Mouse (Mus musculus) layer of hippocampus, adult 11-12 months (tissue): Measurements from ENCODE around the gene Zfp874a.
A peak's percentile ranks its signal among the peaks of the same experiment; 100 is the strongest.
"Not testable (repeated sequence)": the region's sequence is repeated elsewhere in the genome, so short reads cannot be mapped to it uniquely, and the experiment has no call there.

ENCODE experiments used
- DNase-seq: peaks from one replicate; pipeline ENCODE4 v3.0.0; 2022; ENCODE audit warnings: low spot score

Zfp874a gene

DNA sequence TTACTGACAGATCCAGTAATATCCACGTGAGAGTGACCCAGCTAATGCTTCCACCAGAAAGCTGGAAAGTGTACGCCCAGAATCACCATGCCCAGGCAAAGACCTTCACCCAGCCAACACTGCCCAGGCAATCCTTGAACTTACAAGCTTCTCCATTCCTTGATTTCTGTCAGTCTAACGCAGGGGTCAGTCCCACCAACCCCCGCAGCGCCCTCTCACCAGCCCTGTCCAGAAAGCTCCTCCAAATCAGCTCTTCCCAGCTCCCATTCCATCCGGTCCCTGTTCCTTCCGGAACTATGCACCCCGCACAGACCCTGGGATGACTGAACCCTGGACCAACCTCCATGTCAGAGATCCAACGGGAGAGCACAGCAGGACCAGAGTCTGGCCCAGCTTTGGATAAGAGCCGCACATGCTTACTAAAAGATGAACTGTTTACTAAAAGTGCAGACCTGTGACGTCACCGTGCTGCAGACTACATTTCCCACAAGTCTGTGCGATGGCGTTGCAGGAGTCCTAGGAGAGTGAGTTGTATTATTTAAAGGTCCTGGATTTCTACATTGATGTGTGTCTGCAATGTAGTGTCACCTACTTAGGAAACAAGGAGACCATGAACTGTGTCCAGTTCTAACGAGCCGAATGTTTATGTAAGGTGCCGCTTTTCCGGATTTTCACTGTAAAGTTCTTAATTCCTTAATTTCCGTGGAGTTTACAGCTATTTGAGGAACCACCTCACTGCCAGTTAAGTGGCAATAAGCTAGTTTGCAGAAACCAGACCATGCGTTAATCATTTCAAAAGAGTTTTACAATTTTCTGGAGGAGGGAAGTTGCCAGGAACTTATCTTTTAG, at the start of gene Zfp874a:
Zfp874a (minus strand) TSS at position 453 of the 849 bp plus-strand sequence.
- peak; percentile 95 for DNase-seq

DNA sequence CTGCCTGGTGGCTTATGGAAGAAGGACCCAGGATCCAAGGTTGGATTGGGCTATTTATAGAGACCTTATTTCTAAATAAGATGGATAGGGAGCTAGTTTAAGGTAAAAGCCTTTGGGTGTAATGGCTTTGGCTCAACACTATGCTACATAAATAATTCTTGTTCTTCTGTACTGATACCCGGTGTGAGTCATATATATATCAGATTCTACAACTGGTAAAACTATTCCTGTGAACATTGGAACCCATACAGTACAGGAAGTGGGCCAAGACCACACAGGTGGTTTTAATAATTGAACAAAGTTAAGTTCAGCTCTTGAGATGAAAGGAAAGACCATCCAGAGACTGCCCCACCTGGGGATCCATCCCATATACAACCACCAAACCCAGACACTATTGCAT, 49.5 kb upstream of the Zfp874a start:
- no peak for DNase-seq

DNA sequence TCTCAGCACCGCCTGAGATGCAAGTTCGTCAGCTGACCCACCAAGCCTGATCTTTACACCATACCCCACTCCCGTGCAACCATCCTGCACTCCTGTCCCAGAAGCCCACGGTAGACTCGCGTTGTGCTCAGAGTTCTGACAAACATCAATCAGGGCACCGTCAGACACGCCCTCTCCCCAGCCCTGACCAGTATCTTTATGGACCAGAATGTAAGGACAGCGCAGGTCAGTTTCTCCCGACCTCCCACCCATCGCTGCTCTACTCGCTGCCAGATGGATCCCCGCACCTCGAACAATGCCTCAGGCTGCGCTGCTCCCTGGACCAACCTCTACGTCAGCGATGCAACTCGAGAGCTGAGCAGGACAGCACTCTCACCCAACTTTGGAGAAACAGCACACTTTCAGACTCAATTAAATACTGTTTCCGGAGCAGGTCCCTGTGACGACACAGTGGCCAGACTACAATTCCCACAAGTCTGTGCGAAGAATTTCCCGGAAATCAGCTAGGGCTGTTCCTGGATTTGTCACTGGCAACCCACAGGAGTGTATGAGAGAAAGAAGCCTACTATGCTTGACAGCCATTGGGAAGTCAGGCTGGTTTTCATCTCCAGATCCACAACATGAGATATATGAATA, 48.8 kb upstream of the Zfp874a start, which contains the start of gene Zfp58:
Zfp58 (minus strand) TSS at position 472 of the 636 bp plus-strand sequence.
- DNase-seq, result peak; percentile 90

DNA sequence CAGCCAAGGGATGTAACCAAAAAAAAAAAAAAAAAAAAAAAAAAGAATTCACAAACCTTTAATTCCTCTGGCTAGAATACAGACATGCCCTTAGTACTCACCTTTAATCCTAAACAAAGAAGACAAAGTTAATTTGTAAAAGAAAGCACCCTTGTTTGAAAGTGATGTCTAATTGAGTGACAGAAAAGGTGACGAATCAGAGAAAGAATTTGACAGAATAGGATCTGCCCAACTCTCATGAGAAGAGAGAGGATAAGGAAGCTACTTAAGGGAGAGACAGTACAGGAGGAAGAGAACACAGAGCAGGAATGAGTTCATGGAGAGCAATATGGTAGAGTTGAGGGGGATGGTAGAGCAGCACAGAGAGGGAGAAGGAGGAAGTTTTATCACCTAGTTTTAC, 44.2 kb upstream of the Zfp874a start:
- no peak for DNase-seq

DNA sequence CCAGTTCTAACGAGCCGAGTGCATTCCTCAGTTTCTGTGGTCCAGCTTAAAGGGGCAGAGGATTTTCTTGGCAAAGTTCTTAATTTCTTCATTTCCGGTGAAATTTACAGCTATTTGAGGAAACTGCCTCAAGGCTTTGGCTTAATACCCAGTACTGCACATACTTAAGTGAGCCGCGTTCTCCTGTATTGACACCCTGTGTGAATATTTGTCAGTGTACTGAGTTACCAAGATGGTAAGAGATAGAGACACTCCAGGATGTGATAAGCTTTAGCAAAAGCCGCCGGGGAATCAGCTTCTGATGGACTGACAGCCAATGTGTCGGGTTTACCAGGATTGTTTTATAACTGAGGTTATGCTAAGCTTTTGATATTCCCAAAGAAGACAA, 33.0 kb upstream of the Zfp874a start:
- peak; percentile 6 for DNase-seq

DNA sequence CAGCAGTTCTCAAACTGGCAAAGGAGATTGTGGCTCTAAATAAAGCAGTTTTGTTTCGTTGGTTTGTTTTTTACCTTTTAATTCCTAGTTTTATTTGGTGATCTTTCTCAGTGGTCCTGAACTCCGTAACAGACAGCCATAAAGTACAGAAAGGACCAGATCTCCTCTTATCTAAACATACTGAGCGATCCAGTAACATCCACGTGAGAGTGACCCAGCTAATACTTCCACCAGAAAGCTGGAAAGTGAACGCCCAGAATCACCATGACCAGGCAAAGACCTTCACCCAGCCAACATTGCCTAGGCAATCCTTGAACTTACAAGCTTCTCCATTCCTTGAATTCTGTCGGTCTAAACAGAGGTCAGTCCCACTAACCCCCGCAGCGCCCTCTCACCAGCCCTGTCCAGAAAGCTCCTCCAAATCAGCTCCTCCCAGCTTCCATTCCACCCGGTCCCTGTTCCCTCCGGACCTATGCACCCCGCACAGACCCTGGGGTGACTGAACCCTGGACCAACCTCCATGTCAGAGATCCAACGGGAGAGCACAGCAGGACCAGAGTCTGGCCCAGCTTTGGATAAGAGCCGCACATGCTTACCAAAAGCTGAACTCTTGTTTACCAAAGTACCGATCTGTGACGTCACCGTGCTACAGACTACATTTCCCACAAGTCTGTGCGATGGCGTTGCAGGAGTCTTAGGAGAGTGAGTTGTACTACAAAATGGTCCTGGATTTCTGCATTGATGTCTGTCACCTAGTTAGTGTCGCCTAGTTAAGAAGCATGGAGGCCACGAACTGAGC, 32.4 kb upstream of the Zfp874a start, which contains the start of gene Zfp874b:
Zfp874b (minus strand) TSS at position 634 of the 799 bp plus-strand sequence.
- DNase-seq, result peak; percentile 92

DNA sequence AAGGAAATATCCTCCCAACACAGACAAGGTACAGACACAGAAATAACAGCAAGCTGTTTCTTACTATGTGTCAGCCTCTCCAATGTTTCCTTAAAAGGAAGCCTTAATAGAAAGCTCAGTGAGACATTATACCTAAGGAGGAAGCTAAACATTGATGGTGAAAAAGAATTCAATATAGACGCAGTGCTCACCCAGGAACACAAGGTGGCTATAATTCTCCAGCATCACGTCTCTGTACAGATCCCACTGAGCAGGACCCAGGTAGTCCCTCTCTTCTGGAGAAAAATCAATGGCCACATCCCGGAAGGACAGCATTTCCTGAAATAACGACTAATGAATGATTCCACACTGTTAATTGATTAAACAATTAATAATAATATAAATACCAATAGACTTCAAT, 30.1 kb upstream of the Zfp874a start:
- DNase-seq, result no peak

DNA sequence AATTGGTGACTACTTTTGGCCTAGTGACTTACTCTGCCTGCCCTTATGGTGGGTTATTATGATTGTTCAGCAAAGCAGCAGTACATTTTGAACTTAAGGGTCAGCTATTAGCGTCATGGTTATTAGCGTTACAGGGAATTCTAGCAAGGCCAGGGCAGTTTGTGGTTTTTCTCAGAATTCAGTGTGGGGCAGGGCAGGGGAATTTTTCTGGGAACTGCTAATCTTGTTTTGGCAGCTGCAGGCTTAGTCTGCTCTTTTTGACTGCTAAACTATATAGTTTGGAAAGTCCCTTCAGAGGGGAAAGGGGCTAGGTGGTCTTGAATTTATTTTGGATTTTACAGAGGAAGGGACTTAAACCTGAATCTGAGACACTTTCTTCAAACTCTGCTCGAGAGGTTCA, 17.9 kb upstream of the Zfp874a start:
- no peak for DNase-seq

DNA sequence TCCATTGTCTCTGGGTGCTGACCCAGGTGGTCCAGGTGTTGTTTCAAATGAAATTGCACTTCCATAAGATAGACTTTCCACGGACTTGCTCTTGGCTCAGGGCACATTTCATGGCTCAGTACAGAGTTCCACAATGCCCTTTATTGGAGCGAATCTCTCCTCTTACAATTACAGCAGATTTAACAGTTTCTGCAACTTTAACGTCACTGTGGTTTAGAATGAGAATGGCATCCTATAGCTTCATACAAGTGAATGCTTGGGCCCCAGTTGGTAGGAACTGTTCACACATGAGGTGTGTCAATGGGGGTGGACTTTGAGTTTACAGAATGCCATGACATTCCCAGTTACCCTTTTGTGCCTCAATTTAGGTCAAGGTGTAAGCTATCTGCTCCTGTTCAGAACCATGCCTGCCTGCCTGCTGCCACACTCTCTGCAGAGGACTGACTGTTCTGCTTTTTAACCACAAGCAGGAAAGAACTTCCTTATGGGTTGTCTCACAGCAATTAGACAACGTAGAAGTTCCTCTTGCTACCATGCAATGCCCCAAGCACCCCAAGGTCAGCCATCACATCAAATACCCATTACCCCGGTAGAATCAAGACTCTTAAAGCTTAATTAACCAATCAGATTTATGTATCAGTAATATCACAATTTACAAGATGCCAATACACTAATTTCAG, 12.2 kb upstream of the Zfp874a start:
- DNase-seq, result not testable (repeated sequence)

DNA sequence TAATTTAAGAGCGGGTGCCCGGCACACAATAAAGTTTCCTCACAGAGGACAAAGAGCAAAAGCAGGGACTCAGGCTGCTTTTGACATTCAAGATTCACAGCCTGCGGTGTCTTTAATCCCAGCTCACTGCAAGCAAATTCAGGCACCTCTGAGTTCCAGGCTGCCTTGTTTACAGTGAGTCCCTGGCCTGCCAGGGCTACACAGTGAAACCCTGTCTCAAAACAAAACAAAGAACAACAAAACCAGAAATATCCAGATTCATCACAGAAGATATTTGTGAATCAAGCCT, 541 bp upstream of the Zfp874a start:
- DNase-seq, result no peak

DNA sequence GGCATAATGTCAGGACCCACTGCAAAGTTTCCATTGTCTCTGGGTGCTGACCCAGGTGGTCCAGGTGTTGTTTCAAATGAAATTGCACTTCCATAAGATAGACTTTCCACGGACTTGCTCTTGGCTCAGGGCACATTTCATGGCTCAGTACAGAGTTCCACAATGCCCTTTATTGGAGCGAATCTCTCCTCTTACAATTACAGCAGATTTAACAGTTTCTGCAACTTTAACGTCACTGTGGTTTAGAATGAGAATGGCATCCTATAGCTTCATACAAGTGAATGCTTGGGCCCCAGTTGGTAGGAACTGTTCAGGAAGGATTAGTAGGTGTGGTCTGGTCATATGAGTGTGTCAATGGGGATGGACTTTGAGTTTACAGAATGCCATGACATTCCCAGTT, 14.3 kb downstream of the Zfp874a start:
- not testable (repeated sequence) for DNase-seq

DNA sequence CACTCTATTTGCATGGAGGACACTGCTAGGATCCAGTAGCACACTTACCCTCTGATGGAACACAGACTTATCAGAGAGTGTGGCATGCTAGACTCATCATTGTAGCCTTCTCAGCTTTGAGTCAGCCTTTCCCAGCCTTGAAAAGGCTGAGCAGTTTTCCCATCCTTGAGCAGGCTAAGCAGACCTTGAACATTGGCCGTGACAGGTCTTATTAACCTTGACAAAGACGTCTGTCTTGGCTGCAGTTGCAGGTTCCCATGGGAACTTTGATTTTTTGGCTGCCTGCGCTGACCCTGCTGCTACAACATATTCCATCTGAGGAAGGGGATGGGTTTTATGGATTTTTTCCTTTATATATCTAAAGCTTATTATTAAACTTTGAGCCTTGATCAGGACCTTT, 23.3 kb downstream of the Zfp874a start:
- no peak for DNase-seq

DNA sequence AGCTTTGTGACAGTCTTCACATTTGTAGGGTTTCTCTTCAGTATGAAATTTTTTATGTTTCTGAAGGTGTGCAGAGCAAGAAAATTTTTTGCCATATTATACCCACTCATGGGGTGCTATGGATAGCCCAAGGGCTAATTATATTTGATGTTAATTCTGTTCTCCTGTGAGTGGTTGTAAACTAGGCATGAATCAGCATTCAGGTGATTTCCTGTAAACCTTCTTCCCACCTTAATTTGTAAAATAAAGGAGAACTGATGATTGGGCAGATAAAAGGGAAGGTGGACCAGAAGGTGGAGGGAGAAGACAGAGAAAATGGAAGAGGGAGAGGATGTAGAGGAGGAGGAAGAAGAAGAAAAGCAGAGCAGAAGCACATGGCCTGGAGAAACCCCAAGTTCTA, 25.7 kb downstream of the Zfp874a start:
- DNase-seq, result not testable (repeated sequence)

DNA sequence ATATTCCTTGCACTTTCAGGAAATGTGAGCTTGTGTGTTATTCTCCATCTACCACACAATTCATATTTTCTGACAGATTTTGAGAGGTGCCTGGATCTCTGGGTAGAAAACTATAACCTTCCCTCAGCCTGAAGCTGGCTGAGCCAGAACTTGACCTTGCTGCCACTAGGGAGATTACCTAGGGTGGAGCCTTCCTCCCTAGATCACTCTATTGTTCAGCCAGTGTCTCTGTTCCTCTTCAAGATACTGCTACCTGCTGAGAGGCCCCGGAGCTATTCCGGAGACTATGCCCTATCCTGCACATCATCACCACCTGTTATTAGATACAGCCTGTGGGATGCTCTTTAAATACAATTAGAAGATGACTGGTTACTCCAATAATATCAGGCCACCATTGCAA, 28.9 kb downstream of the Zfp874a start:
- not testable (repeated sequence) for DNase-seq

DNA sequence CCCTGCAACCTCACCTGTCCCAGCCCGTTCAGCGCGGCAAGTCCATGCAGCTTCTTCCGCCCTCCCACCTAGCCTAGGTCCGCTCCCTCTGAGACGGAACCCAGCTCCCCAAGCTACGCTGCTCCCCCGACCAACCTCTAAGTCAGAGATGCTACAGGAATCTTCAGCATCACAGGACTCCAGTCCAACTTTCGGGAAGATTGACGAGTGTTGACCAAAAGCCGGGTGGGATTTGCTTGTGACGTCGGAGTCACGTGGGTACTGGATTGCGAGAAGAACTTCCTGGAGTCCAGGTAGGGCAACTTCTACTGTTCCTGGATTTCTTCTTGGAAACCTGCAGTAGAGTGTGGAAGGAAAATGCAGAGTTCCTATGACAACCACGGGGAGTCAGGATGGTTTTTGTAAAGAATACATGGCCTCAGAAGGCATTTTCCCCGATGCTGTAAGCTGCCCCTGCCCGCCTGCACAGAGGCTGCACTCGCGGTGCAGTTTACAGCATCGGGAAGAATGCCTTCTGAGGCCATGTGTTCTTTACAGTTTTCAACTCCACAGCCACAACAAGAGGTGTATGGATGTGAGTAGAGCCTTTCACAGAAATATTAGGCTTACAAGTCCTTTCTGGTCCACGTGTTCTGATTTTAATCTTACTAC, 30.1 kb downstream of the Zfp874a start, which contains the start of gene Zfp459:
Zfp459 (minus strand) TSS at position 212 of the 651 bp plus-strand sequence.
- peak; percentile 23 for DNase-seq

DNA sequence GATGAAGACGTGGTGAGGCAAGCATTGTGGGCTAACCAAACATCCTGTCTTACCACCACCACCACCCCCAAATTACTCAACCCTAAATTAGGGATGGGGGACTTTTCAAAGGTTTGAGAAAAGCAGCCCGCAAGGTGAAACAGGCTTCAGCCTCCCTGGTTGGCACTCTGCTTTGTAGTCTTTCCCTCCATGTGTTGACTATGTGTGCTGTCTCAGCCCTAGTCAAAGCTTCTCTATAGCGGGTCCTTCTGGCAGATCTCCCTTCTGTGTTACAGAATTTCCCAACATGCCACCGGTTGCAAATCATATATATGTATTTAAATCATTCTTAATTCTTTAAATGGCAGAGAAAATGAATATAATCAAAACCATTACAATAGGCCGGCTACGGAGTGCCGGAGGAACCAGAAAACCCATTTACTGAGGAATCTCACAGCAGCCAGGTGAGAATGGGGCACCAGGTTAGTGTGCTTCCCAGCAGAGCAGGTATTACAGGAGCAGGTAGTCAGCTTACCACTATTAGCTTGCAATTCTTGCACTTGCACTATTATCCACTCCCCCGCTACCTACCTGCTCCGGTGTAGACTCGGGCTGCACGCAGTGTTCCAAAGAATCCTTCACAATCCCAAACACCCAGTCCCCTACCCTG, 30.7 kb downstream of the Zfp874a start:
- no peak for DNase-seq

DNA sequence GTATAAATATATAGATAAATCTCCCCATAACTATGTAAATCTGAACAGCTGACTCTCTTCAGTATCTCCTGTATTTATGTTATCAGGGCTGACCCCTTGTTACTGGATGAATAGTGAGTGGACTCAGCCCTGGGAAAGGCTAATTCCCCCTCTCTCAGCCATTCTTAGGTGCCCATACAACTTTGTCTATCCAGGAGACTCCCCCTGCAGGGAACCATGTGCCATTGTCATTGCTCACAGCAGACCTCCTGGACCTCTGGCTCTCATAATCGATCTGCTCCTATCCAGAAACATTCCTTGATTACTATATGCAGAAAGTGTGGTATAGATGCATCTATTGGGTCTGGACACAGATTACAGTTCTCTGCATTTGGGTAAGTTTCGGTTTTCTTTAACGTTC, 34.6 kb downstream of the Zfp874a start:
- no peak for DNase-seq

DNA sequence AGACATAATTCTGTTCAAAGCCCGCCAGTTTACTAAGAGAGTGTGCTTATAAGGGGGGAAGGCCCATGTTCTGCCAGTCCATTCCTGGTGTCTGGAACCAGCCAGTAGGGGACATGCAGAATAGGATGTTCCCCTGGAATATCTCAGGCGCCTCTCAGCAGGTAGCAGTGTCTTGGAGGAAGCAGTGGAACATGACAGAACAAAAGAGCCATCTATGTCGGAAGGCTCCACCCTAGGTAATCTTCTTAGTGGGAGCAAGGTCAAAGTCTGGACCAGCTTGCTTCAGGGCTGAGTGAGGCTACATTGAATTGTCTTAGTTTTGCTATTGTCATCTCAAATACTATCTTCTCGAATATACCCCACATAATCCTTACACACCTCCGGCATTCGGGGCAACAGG, 35.7 kb downstream of the Zfp874a start:
- no peak for DNase-seq

DNA sequence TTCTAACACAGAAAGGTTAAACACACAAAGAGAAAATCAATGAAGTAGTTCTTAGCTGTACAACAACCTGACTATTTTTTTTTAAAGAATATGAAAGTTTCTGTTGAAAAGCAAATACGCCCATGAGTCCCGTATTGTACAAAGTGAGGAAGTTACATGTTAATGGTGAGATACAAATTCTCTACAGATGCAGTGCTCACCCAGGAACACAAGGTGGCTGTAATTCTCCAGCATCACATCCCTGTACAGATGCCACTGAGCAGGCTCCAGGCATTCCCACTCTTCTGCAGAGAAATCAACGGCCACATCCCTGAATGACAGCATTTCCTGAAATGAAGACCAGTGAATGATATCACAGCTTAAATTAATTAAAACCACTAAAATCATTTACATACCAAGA, 37.8 kb downstream of the Zfp874a start:
- DNase-seq, result not testable (repeated sequence)

DNA sequence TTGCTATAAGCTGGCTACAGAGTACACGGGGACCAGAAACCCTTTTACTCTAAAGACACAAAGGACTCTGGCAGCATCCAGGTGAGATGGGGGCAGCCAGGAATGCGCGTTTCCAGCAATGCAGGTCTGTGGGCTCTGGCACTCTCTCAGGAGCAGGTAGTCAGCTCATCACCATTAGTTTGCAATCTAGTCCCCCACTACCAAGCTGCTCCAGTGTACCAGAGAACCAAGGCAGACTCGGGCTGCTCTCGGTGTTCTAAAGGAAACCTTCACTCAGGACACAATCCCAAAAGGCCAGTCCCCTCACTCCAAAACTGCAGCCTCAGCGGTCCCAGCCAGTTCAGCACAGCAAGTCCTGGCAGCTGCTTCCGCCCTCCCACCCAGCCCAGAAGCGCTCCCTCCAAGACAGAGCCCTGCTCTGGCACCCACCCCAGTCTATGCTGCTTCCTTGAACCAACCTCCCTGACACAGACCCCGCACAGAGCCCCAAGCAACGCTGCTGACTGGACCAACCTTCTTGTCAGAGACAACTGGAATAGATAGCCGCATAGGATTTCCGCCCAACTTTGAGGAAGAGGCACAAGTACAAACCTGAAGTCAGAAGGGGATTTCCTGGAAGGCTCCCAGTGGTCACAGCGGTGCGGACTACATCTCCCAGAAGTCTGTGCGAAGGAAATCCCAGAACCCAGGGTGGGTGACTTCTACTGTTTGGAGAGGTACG, 52.1 kb downstream of the Zfp874a start, which contains the start of gene Zfp429:
Zfp429 (minus strand) TSS at position 637 of the 721 bp plus-strand sequence.
- peak; percentile 72 for DNase-seq
